Mouse (Mus musculus) cerebellum, adult (tissue): ENCODE measurements at regions not wholly inside any gene's neighbourhood (a gene's known extent, or its start where the extent isn't known, plus 50 kb on each side); places are given as distances from the start of the nearest gene placed in this dataset.
A peak's percentile ranks its signal among the peaks of the same experiment; 100 is the strongest.

Source experiments
- ATAC-seq: cut with Nextera tagmentation; 2 replicates; pipeline ENCODE4 v1.9.2; 2017; ENCODE audit warnings: mild to moderate bottlenecking, moderate library complexity, mixed read lengths; ENCODE audit not compliant: insufficient number of reproducible peaks, low FRiP score, low TSS enrichment

DNA sequence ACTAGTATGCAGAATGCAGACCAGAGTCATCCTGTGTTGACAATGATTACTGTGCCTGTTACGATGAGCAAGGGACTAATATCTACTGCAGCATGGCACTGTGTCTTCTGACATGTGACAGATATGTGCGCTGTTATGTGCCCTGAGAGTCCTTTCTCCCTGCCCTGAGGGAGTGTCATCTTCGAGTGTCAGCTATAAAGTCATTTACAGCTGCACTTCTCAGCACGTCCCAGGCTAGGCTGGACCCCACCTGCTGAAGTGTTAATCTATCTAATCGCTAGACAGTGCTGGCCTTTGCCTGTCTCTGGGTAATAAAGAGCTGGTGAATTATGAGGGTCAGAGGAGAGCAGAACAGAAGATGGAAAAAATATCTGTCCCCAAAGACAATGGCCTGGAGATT lies 337.7 kb downstream of the Prdm2 start:
- no peak for ATAC-seq

DNA sequence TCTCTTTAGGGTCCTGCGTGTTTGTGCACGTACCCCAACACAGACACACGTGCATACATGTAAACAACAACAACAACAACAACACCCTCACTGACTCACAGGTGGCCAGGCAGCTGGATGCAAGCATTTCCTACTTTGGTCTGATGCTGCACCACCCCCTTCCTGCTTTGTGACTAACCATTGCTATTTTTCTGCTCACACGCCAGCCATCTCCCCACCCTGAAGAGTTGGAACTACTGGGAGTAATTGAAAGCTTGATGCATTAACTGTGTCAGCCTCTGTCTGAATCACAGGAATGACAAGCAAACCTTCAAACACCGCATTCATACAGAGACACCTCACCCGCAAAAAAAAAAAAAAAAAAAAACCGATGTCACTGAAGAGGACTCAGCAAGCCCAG lies 346.5 kb downstream of the Prdm2 start:
- no peak for ATAC-seq

DNA sequence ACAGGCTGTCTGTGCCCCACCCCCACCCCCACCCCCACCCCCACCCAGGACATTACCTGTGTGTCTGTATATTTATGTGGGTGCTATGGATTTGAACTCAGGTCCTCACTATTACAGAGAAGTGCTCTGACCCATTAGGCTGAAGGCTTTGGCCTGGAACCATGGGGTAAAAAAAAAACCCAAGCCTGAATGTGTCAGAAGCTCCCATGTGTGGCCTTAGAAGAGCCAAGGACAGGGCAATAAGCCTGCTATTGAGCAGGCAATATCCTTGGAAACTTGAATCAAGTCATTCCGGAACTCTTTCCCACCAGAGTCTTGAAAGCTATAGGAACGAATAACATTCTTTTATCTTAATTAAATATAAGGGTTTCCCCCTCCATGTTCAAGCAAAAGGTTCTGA lies 347.2 kb downstream of the Prdm2 start:
- ATAC-seq: no peak

DNA sequence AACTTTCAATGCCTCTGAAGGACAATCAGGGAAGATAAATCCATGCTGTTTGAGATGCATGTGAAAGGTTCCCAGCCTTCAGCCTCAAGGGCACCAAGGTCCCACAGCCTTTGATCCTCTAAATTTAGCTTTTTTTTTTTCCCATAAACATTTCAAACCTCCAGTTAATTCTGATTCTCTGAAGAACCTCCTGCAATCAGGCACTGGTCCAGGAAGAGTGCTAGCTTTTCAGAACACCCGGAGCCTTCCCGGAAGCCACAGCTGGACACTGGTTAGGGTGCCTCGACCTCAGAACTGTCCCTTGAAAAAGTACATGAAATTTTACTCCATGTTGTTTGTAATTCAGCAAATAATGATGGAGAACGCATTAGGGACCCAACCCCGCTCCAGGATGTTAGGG lies 348.9 kb downstream of the Prdm2 start:
- no peak for ATAC-seq

DNA sequence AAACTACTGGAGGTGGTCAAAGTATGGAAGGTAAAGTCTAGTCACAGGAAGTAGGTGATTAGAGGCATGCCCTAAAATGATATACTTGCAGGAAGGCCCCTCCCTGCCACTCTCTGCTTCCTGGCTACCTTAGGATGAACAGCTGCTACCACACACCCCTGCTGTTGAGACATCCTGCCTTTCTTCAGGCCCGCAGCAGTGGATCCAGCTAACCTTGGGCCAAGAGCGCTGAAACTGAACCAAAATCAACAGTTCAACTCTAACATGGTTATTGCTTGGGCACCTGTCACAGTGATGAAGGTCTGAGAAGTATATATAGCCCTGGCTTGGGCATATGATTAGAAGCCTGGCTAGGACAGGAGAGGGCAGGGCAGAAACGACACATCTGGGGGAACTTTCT lies 352.4 kb downstream of the Prdm2 start:
- no peak; the same call in 1 of the 2 replicates for ATAC-seq

DNA sequence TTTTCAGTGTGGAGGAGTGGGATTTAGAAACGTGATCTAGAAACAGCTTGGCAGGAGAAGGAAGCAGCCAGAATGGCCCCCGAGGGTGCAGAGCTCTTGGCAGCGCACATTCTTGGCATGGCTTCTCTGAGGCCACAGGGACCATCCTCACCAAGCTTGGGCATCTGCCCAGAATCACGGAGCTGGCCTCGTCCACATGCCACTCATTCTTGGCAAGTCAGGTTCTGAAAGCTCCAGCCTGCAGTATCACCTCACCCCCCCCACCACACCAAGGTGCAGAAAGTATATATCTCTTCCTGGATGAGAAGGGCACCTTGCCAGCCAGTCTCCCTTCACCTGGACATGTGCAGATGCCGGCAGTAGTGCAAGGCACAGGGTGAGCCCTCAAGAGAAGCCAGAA lies 356.2 kb downstream of the Prdm2 start:
- peak; percentile 83 for ATAC-seq

DNA sequence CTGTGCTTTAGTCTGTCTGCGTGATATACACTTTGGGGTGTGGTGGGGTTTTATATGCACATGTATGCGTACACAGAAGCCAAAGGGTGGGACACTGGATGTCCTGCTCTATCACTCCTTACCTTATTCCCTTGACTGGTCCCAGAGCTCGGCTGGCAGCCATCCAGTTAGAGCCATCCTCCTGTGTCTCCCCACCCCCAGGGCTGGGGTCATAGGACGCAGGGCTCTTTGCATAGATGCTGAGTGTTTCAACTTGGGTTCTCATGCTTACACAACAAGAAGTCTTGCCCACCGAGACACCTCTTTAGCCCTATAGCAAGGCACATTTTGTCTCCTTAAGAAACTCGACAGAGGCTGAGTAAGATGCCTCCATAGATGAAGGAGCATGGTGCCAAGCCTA lies 357.2 kb downstream of the Prdm2 start:
- no peak for ATAC-seq

DNA sequence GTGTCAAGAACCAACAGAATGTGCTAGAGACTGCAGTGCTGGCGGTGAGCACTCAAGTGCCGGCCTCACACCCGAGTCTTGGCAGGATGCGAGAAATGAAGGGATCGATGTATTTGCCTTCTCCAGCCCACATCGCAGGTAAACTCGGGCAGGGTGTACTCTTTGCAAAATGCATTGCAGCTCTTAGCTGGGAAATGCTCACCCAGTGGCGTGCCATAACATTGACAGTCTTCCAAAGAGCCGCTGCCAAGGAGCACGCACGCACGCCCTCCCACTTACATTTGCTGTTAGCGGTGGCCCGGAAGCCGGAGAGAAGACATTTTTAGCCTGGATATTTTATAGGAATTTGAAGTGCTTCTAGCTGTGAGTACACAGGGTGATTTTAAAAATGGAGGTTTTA lies 358.9 kb downstream of the Prdm2 start:
- no peak for ATAC-seq

DNA sequence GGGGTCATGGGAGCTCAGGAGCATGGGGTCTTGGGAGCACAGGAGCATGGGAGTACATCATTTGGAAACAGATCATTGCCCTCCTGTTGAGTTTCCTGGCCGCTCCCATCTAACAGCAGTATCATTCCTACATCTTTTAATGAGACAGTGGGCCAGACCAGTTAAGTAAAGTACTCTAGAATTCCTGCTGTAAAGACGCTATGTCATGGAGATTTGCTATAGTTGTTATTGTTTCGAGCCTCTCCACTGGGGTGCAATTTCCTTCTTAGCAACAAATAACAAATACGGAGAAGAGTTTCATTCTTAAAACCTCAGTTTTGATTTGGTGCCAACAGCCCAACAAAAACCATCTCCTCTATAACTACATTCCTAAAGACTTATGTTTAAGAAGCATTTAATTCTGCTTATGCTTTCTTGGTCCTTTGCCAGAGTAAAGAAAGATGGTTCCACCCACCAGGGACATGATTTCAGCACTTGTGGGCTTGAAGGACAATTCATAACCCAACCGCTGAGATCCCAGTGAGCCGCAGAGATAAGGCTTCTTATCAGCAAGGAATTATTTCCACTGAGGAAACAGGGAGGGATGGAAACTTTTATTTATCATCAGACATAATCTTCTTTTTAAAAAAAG lies 367.6 kb downstream of the Prdm2 start:
- ATAC-seq: no peak

DNA sequence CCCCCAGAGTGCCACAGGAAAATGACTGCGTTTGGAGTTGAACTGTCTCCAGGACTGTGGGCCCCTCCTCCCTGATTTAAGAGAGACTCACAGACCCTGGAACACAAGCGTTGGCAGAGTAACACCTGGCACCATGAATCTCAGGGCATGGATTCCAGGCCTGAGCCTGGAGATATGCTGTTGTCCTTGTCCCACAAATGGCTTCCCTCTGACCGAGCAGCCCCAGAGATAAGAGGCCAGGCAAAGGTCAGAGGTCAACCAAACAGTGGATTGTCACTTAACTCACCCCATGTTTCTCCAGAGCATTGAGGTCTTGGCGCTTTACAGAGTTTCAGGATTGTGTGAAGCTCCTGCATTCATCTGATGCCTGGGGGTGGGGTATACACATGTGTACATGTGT lies 373.3 kb downstream of the Prdm2 start:
- ATAC-seq: no peak

DNA sequence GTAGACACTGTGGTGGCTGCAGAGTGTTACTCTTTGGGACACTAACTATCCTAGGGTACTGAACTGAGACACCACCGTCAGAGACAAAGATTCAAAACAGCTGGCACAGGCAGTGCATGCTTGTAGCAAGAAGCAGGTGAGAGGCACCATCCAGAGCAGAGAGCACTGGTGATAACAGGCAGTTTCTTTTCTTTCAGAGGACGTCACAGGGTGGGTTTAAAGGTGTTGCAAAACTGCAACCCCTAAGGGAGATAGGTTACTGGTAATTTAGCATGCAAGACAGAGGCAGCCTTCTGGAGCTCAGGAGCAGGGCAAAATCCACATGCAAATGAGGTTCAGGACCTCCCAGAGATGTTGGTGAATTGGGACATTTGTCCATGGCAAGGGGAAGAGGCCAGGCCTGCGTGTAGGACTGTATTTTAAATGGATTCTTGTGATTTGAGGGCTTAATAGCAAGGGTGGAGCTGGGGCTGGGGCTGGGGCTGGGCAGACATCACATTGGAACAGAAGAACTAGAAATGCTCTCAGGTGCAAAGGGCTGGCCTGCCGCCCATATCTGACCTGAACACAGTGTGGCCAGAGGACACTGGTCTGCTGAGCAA lies 374.3 kb downstream of the Prdm2 start:
- no peak for ATAC-seq

DNA sequence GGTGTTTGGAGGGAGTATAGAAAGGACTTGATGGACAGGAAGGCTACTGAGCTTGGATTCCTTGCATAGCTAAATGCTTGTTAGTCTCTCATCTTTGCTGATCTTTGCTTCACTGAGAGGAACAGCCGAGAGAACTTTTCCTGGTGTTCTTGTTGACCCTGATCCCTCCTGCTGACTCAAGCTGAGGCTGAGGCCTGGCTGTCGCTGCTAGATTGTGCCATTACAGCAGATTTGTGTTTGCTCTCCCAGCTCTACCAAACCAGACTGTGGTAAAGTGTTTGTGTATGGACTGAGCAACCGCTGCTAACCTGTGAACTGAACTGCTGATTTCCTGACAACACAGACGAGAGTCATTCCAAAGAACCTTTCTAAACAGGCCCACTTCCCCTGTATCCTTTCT lies 375.2 kb downstream of the Prdm2 start:
- no peak for ATAC-seq

DNA sequence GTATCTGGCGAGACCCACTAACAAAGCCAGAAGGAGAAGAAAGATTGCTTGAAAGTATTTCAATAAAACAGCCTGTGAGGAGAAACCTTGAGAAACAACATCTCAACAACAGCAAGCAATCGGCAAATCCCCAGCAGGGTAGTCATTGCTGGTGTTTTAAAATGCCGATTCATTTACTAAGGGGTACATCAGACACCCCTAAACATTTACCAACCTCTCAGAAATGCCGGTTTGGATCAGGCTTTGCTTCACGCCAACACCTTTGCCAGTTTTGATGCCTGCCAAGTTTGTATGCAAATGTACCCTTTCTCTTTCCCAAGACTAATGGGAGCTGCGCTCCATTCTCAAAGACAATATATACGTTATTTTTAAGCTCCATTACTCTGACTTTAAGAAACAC lies 383.1 kb downstream of the Prdm2 start:
- no peak for ATAC-seq

DNA sequence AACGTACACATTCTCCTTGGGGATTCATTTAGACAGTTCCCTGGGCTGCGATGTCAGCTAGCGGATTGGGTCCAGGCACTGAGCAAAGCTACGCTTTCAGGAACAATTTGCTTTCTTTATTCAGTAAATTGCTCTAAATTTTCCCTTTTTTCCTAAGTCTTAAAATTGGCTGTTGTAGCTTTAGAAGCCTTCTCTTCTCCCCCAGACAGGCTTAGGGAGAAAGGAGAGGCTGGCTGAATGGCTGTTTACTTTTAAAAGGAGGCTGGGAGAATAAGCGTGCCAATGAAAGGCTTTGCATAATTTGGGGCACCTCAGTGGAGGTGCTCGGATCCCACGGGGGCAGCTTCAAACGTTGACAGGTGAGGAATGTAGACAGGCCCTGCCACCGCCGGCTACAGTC lies 383.8 kb downstream of the Prdm2 start:
- no peak for ATAC-seq

DNA sequence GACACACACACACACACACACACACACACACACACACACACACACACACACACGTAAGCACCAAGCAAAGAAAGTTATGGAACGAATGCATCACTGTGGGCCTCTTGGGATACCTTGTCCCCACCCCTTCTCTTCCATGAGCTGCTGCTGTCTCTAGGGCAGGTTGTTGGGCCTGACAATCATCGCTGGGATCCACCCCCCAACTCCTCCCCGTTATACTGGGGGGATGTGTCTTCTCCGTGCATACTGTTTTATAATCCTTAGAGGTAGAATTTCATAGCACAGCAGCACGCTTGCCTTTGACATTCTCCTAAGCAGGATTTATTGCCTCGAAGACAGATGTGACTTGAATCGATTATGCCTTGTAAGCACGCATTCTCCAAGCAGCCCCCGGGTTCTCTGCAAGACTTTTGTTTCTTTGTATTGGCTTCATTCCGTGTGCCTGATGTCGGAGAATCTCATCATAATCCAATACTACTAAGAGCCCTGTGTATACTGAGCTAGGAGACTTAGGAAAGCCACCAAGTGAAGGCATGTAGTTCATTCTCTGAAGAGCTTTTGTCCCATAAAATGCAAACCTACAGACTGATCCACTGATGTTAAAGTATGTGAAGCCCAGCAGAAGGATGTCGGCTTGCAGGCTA lies 386.4 kb downstream of the Prdm2 start:
- no peak for ATAC-seq

DNA sequence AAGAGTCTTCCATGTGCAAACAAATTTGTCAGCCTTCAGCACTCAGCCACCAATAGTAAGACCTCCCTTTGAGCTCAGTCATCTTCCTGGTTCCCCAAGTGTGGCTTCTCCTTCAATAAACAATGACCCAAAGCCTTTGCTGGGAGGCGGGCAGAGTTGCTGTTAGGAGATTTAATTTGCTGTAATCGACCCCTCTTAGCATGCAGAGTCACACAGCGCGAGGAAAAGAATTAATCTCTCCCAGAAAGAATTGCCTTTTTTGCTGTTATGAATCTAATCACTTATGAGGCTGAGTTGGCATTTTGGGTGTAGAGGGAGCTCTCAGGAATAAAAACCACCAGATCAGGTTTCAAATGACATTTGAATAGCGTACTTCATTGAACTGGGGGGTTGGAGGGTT lies 387.0 kb downstream of the Prdm2 start:
- ATAC-seq: no peak

DNA sequence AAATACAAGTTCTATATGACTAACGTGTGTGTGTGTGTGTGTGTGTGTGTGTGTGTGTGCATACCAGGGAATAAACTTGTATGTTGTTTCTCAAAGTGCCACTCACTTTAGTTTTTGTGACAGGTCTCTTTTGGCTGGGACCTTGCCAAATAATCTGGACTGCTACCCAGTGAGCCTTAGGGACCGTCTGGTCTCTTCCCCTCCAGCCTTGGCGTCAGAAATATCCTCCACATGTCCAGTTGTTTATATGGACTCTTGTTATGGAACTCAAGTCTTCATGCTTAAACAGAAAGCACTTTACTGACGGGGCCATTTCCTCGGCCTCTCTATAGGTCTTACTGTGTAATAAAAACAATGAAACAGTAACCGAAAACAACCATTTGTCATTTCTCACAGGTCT lies 394.4 kb downstream of the Prdm2 start:
- no peak for ATAC-seq

DNA sequence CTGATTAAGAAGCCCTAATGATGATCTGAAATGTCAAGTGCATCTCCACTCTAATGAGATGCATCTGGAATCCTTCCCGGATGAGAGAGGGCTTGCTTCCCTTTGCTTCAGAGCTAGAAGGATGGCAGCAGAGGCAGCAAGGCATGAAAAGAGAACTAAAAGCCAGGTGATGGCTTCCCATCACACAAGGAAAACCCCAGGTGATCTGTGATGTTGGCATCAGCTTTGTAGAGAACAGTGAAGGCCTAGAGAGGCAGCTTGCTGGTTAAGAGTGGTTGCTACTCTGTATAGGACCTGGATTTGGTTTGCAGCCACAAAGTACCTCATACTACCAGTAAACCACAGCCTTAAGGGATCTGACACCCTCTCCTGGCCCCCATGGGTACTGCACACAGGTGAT lies 395.8 kb downstream of the Prdm2 start:
- ATAC-seq: no peak

DNA sequence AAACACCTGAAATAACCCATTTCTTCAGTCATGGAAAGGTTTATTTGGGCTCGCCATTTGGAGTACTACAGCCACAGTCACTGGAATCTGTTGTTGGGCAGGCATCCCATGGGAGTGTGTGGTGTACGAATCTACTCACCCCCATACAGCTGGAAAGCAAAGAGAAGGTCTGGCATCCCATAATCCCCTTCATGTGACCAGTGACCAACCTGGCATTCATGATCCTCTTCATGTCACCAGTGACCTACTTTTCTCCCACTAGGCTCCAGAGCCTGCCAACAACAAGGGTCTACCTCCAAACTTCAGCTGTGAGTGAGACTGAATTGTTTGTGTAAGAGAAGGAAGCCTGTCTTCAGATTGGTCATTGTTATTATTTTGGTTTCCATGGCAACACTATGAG lies 409.0 kb downstream of the Prdm2 start:
- ATAC-seq: no peak

DNA sequence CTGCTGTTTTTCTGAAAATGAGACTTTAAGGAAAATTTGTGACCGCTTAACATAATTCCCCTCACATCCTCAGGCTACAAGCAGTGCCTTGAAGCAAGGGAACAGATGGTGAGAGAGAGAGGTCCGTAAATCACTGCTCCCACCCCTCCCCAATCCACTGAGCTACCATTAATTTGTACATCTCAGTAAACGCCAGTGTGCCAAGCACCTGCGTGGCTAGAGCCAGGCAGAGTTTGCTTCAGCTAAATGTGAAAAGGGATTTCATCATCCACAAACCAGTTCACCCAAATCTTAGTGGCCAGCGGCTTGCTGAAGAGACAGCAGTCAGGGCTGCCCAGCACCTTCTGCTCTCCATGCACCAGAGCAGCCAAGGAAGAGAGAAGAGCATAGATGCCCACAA lies 413.5 kb downstream of the Prdm2 start:
- peak; percentile 66; the same call in 1 of the 2 replicates for ATAC-seq

DNA sequence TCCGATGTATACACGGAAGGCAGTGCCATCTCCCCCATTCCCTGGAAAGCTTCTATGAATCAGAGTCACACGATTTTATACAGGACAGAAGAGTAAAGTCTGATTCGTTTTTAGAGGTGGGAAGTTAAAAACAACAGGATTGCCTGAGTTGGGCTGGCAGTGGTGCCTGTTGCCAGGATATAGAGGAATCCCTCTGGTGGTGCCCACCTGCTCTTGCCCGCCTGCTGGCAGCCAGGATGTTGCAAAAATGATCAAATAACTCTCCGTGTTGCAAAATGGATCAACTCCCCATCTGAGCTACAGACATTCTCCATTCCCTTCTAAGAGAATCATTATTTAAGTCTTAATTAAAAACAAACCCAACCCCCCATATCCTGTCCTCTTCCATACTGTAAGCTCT lies 414.0 kb downstream of the Prdm2 start:
- no peak for ATAC-seq

DNA sequence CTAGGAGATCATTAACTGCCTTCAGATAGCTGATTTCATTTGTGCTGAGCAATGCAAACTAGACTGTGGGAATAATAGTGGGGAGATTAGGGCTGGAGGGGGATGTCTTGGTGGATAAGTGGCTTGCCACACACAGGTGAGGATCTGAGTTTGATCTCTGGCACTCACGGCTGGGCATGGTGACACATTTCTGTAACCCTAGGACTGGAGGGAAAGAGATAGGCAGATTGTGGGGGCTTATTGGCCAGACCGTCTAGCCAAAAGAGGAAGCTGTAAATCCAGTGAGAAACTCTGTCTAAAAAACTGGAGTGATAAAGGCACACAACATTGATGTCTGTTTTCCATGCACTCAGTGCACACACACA lies 420.2 kb downstream of the Prdm2 start:
- 0 out of 2 replicates have a peak, but pooled peaks have one; percentile 10 for ATAC-seq
